Mouse (Mus musculus) gastrocnemius, postnatal 4 days (tissue): ENCODE data around the gene Tatdn3. TPM values are rescaled to one million over a fixed set of nuclear protein-coding genes. Genes with fewer than 3 reads are reported as not detected.

Experiments
- DNase-seq, 2 experiments: peaks; one replicate each; pipeline ENCODE4 v3.0.0; 2021 to 2022; ENCODE audit warnings: low spot score in 2 of 2, mixed read lengths in 2 of 2
- long read RNA-seq, 2 experiments: library from polyadenylated mRNA; stranded (forward); transcript quantifications; one replicate each; pipeline ENCODE4 v2.0.0; 2021
- total RNA-seq, 2 experiments: library from RNA; stranded (reverse); gene quantifications; 2 replicates each; pipeline ENCODE4 v1.2.3; 2021

The Tatdn3 gene
- total RNA-seq = 10 to 100 TPM; 21.4 to 23.1 TPM
- long read RNA-seq, experiment 1, partial matches to known transcripts = 0 of 7 reads
- long read RNA-seq, experiment 1, other reads (novel, unspliced or antisense) = 2 of 7 reads
- long read RNA-seq, experiment 2, partial matches to known transcripts = 0 of 4 reads
- long read RNA-seq, experiment 2, other reads (novel, unspliced or antisense) = 2 of 4 reads

GRCm38 (mm10) chr1:191062781-191063485 lies at the start of gene Tatdn3, which contains the start of gene Nsl1:
Tatdn3 (minus strand) TSS chr1:191062932.
Nsl1 (plus strand) TSS chr1:191063012.
- peak; percentile 89 to 90 for DNase-seq

GRCm38 (mm10) chr1:191111146-191111545 lies 48.4 kb upstream of the Tatdn3 start:
- DNase-seq = no peak

DNA sequence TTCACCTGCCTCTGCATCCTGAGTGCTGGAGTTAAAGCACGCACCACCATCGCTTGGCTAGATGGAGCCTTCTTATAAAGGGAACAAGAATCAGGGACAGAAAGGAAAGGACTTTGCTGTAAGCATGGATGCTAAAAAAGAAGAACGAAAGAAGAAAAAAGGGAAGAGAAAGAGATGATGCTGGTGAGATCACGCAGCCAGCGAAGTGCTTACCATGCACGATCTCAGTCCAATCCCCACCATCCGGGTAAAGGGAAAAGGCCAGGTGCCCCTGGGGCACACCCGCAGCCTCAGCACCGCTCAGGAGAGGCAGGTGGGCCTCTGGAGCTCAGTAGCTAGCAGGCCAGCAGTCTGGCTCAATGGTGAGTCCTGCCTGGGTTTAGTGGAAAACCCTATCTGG lies 47.2 kb upstream of the Tatdn3 start:
- DNase-seq = no peak

GRCm38 (mm10) chr1:191107306-191107705 lies 44.6 kb upstream of the Tatdn3 start:
- DNase-seq = no peak

DNA sequence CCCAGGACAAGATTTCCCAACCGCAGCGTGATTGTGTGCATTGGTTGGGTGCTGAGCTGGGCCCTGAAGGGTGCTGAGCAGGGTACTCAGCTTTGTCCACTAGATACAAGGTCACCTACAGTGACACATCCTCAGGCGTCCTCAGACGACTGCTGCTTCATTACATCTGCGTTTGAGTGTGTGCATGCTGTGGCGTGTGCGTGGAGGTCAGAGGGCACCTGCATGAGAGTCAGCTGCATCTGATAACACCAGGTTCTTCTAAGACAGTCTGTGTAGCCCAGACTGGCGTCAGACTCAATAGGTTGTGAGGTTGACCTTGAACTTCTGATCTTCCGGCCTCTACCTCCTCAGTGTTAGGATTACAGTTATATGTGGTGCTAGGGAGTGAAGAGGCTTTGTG lies 42.5 kb upstream of the Tatdn3 start:
- no peak for DNase-seq

- no peak for DNase-seq
Observed at GRCm38 (mm10) chr1:191102730-191103370, 40.1 kb upstream of the Tatdn3 start.

DNA sequence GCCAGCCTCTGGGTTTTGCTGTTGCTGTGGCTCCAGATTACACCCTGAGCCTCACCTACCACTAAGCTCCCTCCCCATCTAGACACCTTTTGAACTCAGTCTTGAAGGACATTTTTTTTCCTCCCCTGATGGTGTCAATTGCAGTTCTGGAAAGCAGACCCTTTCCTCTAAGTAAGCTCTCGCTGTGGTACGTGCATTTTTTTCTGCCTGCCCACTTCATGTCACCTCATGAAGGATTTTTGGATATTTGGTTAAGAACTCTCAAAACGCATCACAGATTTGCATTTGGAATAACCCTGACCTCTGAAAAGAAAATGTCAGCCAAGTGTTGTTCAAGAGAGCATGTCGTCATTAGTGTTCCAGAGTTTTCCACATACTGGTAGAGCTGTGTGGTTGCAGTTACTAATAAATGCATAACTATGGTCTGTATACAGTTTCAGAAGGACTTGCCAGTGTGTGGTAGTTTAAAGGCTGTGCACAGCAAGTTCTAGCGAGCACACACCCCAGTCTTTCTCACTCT lies 37.1 kb upstream of the Tatdn3 start:
- DNase-seq = no peak

- no peak for DNase-seq
Observed at GRCm38 (mm10) chr1:191099114-191099513, 36.4 kb upstream of the Tatdn3 start.

DNA sequence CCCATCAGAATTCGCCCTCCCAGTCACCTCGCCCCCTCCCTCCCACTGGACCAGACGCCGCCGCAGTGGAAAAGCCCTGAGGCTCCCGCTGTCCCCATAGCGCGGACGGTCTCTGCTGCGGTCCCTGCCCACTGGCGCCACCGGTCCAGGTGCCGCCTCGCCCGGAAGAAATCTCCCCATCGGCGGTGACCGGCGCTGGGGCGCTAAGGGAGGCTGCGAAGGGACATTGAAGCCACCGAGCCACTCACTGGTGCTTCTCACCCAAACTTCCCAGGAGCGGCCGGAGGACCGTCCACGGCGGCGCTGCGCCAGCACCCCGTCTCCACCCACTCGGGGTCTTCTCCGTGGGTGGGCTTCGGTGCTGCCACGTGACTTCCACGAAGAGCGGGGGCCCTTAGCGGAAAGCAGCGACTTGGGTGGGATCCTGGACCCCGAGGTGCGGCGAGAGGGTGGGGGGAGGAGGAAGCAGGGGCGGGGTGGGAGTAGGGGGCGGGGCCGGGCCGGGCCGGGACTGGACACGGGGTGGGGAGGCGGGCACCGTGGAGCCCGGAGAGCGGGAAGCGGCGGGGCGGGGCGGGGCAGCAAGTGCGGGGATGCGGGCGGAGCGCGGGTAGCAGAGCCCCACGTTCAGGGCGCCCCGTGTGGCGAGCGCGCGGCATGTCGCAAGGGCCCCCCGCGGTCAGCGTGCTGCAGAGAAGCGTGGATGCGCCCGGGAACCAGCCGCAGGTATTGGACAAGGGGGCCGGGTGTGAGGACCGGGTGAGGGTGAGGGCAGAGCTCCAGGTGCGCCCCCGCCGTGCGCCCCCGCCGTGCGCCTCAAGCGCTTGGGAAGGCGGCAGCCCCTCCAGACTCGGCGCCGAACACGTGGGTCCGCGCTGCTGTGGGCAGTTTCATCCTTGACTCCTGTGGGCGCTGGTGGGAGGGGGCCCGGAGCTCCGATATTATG lies 35.3 kb upstream of the Tatdn3 start, which contains the start of gene Batf3:
Gene Batf3, plus strand, starts transcription at position 46 of the 946 bp plus-strand sequence.
- DNase-seq = peak; percentile 46 to 64

- no peak for DNase-seq
Observed at GRCm38 (mm10) chr1:191096871-191097681, 34.3 kb upstream of the Tatdn3 start.

GRCm38 (mm10) chr1:191095019-191095418 lies 32.3 kb upstream of the Tatdn3 start:
- DNase-seq = no peak

- no peak for DNase-seq
Observed at GRCm38 (mm10) chr1:191093578-191093977, 30.8 kb upstream of the Tatdn3 start.

DNA sequence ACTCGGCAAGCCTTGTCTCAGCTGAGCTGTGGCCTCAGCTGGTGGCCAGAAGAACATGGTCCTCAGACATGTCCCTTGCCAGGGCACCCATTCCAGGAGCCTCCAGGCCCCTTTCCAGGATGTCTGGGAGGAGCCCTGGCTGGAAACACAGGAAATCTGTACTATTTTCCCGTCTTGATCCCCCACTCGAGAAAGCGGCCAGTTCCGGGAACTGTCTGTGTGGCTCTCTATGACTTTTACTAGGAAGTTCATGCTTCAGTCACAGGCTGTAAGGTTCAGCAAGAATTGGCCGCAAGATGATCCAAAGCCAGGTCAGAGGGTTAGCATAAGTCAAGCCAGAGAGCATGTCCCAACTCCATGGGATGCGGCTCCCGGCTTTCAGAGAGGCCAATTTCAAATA lies 29.3 kb upstream of the Tatdn3 start:
- no peak for DNase-seq

DNA sequence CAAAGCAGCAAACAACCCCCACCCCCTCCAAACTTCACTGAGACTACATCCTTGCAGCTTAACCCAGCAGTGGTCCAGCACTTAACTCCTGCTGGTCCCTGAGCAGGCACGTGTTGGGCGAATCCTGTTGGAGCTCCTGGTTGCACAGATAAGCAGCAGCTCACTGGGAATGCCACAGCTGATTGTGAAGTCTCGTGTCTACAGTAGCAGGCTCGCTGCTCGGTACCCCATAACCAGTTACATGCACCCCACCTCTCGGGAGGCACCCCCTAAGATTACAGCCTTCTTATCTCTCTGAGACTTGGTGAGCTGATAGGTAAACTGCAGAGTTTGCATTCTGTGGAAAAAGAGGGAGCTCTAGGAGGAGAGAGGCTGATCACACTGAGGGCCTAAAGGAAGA lies 26.6 kb upstream of the Tatdn3 start:
- DNase-seq = no peak

DNA sequence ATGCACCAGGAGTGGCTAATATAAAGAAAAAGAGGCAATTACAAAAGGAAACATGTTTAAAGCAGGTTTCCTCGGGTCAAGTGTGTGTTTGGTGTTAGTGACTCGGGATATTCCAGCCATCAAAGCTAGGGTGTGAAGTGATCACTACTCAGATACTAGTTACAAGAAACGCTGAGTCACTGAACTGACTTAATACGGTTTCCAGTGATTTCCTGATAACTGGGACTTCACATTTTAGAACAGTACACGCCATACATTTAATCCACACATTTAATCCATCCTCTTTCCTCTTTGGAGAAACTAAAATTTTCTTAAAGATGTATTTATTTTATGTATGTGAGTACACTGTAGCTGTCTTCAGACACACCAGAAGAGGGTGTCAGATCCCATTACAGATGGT lies 25.2 kb upstream of the Tatdn3 start:
- no peak for DNase-seq

- DNase-seq = no peak
Observed at GRCm38 (mm10) chr1:191086960-191087359, 24.2 kb upstream of the Tatdn3 start.

- no peak for DNase-seq
Observed at GRCm38 (mm10) chr1:191086304-191086878, 23.7 kb upstream of the Tatdn3 start.

DNA sequence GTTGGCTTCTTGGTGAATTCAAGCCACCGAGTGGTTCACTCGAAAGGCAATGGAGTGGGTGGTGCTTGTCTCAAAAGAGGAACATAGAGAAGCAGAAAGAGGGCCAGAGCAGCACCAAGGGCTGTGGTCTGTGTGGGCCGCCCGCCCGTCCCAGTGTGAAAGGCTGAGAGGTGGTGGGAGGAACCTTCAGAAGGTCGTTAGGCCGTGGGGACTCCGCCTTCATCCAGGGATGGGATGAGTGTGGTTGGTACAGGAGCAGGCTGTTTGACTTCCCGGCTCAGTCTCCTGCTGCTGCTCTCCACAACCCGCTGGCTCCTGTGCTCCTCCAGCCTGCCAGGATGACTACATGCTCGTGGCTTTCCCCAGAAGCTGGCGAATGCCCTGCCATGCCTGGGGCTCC lies 22.9 kb upstream of the Tatdn3 start:
- no peak for DNase-seq

GRCm38 (mm10) chr1:191084951-191085559 lies 22.3 kb upstream of the Tatdn3 start:
- DNase-seq = peak in 1 of 2 experiments; percentile 56
